Mouse (Mus musculus): ENCODE results near the gene Mindy1.

DNA sequence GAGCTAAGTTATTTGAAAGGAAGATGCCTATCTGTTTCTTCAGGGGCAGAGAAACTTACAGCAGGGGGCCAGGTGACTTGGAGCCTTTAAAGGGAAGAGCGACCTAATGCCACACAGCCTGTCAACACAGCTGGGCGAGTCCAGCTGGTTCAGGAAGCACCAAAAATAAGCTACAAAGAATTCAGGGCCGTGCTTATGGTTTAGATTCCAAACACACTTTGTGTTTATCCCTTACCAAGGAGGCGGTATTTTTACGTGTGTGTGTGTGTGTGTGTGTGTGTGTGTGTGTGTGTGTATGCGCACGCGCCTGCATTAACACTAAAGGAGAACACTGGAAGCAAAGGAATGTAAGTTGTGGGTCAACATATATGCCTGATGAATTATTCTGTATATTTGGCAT is 398 bp upstream of the Mindy1 start:
- no peak for TF ChIP-seq POLR2A (IDR thresholded peaks at IDR 0.05; ENCODE audit: borderline replicate concordance, insufficient read depth, low read length)
- TF ChIP-seq CTCF (IDR thresholded peaks at IDR 0.05; ENCODE audit: borderline replicate concordance, insufficient read depth, low read depth, low read length): no peak

Data from cerebellum, adult 2 months (tissue).